Mouse (Mus musculus) left cerebral cortex, adult 8-10 months (tissue): ENCODE results near the gene Resp18. TPM values are rescaled to one million over a fixed set of nuclear protein-coding genes. Genes with fewer than 3 reads are reported as not detected.

Experiments
- DNase-seq, 2 experiments: peaks; one replicate each; pipeline ENCODE4 v3.0.0; 2022; ENCODE audit warnings: low spot score in 2 of 2
- total RNA-seq, 4 experiments: library from RNA; stranded (reverse); gene quantifications; 2 replicates each; pipeline ENCODE4 v1.2.4; 2022

Resp18 gene
- total RNA-seq = 100 to 1,000 TPM; 166 to 203 (median 173) TPM

DNA sequence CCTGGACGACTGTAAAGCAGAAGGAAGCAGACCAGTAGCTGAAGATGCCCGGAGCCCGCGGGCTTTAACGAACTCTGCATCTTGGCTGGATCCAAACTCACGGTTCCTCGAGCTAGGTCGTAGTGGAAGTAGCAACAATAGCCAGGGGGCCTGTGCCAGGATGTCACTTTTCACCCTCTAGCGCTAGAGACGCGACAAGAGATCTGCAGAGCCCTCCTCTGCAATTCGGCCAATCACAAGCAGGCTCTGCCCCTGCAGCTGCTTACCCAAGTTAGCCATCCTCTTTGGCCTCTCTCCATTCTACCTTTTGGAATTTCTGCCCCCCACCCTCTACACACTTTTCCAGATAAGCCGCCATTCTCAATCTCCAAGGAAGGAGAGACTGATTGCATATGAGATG is at the start of gene Resp18:
Resp18 (minus strand) TSS at position 188 of the 400 bp plus-strand sequence.
- no peak for DNase-seq

DNA sequence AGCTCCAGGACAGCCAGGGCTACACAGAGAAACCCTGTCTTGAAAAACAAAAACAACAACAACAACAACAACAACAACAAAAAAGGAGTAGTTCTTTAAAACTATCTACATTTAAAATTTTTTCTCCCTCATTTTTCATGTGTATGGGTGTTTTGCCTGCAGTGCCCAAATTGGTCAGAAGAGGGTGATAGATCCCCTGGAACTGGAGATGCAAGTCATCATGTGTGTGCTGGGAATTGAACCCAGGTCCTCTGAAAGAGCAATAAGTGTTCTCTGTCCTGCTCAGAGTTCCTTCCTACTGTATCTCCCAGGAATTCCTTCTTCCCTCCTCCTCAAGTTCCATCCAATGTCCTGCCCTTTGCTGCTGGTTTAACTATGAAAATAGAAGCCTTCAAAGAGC is 49.2 kb upstream of the Resp18 start:
- DNase-seq = no peak

DNA sequence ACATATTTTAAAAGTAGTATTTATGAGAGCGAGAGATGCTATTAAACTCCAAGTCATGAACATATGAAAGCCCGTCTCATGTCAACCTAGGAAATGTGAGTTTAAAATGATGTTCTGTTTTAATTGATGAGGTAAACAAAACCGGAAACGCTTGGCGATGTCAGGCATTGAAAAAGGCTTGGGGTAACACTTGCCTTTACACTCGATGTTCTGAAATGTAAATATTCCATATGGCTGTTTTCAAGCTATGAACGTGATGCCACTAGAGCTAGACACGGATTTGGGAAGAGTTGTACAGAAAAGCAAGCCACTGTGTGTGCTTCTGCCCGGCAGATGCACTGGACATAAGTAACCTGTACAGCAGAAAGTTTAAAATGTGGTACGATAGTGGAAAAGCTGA is 41.0 kb upstream of the Resp18 start:
- no peak for DNase-seq

DNA sequence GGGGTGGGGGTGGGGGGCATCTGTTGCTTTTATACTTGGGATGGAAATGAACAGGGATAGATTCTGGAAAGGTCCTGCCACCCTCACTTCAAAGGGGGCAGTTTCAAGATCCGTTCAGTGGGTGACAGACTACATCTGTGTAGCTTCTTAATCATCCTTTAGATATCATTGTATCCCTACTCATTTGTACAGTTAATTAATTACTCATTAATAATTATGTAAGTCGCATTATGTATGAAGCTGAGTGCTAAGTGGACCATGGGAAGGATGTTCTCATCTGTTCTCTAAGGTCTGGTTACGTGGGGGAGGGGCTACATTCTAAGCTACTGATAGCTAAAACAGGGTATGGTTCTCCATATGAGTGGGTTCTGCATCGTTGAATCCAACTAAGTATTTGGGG is 40.5 kb upstream of the Resp18 start:
- peak in 1 of 2 experiments; percentile 44 for DNase-seq

DNA sequence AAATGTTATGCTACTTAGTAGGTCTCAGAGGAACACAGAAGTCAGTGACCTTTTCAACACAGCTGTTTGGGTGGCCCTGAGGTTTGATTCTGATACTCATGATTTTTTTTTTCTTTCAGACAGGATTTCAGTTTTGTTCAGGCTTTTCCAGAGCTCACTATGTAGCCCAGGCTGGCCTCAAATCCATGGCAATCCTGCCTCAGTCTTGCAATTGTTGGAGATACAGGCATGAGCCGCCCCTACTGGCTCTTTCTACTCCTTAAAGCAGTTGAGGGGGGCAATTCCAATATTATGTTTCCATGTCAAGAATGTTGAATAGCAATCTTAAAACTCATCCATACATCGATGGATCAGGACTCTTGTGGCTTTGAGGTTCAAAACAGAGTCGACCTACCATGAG is 40.1 kb upstream of the Resp18 start:
- no peak for DNase-seq

DNA sequence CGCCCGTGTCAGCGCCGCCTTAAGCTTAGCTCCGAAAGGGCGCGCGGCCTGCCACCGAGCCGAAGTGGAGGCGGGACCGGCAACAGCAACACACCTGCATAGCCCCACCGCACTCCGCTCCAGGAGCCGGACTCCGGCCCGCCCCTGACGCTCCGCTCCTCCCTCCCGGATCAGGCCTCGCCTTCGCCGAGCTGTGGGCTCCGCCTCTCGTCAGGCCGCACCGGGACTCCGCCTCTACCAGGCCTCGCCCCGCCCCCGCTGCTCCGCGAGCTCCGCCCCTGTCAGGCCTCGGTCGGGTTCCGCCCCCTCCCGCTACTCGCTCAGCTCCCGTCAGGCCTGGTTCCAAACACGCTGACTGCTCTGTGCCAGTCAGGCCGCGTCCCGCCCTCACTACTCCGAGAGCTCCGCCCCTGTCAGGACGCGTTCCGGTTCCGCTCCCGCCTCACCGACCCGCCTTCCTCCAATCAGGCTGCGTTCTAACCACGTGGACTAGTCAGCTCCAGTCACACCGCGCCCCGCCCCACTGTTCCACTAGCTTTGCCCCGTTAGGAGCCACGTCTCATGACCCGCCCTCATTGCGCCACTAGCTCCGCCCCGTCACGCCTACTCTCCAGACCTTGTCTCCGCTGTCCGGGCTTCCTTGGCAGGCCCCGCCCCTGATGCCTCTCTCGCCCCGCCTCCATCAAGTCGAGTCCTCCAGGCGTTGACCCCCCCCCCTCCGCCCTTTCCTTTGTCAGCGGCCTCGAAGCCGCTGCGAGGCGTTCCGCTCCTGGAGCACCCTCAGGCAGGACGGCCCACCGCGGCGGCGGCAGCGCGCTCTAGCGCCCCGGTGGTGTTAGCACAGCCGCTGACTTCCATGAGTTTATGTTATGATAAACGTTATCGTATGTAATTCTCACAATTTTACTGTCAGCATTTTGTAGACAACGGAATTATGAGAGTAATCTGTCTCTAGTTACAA is 39.3 kb upstream of the Resp18 start, which contains the start of gene Dnpep:
Dnpep (minus strand) TSS at position 750 of the 961 bp plus-strand sequence.
- DNase-seq = peak; percentile 99 to 100

DNA sequence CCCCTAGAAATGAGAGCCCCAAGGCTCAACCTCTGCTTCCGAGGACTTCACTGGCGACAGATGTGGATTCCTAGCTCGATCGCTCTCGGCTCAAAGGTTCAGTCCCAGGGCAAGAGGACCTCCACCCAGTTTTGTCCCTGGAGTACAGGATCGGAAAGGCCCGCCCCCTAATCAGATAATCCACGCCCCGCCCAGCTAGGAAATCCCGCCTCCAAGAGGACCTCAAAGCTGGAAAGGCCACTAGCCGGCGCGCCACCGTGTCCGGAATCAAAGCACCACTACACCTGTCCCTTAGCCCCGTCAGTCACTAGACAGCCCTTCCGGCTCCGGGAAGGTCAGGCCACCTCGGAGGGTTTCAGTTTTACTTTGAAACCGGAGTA is 38.6 kb upstream of the Resp18 start:
- peak in 1 of 2 experiments; percentile 52 for DNase-seq

DNA sequence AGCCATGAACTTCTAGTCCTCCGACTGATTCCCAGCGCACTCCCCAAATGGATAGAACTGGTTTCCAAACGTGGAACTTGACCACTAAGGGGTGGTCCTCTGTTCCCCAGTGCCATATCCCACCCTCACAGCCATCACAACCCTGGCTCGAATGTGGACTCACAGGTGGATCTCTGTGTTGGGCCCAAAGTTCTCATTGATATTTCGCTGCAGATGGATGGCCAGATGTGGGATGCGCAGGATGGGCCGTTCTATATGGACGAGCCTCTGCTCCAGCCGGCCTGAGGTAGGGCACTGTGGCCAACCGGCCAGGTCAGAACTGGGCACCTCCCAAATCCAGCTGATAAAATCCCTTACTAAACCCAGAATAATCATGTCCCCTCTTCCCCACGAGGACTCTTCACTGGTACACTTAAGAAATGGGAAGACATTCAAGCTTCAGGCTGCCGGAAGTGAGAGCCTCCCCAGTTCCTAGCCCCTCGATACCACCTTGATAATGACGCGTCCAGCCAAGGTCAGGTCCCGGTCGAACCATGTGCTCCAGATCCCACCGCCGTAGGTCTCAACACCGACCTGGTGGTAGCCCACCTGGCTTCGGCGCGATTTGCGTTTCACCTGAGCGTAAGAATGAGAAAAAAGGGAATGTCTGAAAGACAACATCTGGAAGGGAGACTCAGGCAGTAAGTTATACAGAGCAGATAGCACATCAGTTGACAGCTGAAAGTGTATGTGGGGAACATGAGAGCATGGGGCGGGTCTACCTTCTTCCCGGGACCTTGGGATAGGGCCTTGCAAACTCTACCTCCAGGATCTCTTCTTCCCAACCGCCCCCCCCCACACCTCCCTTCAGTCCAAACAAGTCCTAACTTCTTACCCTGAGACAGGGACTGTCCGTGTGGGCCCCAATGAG is 37.5 kb upstream of the Resp18 start:
- DNase-seq = no peak

DNA sequence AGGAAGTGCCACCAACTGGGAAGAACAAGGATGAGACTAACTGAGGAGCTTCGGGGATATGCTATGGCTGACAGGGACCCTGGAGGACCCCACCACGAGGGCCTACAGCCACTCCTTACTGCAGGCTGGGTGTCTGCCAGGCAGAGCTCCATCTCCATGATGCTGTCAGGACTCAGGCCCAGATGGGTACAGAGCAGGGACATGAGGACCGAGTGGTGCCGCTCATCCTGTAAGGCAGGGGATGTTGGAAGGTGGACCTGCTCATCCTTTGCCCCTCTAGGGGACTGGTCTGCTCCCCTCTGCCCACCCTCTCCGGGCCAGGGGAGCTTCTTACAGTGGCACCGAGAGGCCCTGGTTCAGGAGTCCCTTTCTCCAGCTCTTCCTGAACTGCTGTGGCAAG is 36.8 kb upstream of the Resp18 start:
- no peak for DNase-seq

DNA sequence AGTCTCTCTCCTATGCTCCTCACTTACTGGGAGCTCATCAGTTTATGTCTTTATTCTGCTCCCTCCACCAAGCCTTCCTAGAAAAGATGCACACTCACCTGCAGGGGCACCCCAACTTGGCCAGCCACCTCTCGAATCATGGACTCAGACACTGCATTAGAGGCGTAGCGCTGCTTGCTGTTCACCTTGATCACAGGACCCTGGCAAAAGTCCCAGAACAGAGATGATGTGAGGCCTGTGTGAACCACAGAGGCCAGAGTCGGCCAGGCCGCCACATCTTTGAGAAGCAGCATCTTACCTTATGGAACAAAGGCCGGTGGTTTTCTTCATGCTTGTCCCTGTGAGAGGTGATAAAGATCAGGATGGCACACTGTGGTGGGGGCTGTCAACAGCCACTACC is 33.5 kb upstream of the Resp18 start:
- no peak for DNase-seq

DNA sequence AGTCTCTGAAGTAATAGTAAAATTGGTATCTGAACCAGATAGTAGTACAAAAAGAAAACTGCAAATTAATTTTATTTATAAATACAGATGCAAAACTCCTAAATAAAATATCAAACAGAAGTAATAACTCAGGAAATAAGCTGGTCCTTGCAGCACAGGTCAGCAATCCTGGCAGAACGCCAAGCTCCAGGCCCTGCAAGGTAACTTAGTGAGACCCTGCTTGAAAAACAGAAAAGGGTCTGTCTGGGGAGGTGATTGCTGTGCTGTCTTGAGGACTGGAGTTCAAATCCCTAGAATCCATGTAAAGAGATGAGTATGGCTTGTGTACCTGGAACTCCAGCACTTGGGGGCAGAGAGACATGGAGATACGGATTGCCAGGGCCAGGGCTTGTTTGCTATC is 26.4 kb upstream of the Resp18 start:
- DNase-seq = no peak

DNA sequence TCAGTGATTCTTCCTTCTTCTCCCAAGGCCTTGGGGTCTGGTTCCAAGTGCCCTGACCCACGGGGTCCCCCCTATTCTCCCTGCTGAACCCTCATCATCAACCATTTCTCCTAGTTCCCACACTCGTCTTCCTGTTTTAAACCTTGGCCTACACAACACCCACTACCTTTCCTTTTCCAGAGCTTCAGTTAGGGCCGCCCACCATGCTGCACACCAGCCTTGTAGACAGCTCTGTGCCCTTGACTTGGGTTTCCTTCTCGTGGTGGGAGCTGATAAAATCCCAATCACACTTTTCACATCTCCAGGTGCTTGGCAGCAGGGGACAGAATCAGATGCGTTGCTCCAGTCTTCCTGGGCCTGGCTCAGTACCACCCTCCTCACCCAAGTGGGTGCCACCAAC is 16.1 kb upstream of the Resp18 start:
- DNase-seq = peak in 1 of 2 experiments; percentile 59

DNA sequence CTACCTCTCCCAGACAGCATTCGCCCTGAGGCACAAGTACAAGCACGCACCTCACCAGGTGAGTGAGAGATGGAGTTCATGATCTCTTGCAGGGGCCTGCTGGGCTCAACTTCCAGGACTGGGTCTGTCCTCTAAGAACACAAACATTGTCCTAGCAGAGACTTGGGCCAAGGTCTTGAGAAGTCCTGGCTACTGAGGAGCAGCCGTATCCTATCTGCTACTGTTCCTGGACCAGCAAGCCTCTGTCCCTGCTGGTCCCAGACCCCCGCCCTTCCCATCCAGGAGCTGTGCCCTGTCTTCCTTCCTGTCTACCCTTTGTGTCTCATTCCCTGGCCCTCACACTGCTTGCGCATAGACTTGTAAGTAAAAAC is 15.1 kb upstream of the Resp18 start:
- DNase-seq = no peak

DNA sequence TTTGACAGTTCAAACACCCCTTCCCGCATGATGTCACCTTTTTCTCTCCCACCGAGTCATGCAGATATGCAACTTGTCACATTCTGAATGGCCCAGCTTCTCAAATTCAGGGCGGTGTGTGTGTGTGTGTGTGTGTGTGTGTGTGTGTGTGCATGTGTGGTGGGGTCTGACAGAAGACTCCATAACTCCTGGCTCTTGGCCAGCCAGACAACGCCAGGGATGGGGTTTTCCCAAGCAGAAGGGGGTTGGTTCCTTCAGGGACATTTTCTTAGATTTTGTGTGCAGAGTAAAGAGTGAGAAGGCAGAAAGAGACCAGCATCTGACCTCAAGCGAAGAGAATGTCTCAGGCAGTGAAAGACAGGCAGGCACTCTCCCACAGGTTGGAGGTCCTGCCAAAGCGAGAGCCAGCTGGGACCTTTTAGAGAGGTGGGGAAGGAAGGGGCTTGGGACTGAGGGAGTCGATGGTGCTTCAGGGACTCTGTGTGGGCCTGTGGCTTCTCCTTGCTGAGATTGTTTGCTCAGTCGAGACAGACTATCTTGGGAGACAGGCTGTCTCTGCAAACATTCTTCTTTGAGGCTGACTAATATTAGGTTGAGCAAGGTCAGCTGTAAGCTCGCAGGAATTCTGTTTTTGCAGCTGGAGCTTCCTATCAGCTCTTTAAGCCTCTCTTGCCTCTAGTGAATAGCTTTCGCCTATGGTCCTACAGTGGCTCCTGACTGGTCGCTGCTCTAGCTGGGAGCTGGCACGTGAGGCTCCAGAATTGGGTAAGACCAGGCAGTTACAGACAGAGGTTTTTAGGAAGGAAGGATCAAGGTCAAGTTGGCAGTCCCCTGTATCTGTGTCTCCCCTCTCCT is 14.5 kb upstream of the Resp18 start:
- DNase-seq = no peak

DNA sequence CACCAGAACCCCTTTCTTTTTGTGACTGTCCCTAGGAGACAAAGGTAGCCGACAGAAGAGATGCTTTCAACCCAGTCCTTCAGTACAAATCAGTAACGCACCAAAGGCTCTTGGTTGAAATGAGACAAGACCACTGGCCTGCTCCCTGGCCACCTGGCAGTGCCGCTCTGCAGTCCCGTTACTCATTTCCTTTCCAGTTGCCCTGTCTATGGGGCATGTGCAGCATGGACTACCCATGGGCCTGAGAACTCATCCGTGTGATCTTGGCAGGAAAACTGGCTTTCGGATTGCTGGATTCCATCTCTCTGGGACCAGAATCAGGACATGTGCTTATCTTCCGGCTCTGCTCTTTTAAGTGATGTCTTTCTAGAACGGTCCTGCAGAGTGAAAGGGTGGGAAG is 13.1 kb upstream of the Resp18 start:
- no peak for DNase-seq

DNA sequence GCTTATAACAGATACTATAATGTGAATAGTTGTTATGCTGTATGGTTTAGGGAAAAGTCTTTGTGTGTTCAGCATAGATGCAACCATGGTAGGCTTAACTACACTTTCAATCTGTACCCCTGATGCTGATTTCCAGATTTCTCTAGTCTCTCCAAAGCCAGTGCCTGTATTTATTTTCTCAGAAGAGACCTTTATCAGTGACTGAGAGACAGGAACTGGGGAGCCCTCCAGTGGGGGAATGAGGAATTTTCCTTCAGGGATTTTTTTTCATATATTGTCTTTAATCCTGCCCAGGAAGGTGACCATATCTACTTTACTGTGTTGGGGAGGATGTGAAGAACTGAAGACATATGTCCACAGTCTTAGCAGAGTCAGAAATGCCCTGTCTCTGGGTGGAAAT is 12.4 kb upstream of the Resp18 start:
- DNase-seq = no peak

DNA sequence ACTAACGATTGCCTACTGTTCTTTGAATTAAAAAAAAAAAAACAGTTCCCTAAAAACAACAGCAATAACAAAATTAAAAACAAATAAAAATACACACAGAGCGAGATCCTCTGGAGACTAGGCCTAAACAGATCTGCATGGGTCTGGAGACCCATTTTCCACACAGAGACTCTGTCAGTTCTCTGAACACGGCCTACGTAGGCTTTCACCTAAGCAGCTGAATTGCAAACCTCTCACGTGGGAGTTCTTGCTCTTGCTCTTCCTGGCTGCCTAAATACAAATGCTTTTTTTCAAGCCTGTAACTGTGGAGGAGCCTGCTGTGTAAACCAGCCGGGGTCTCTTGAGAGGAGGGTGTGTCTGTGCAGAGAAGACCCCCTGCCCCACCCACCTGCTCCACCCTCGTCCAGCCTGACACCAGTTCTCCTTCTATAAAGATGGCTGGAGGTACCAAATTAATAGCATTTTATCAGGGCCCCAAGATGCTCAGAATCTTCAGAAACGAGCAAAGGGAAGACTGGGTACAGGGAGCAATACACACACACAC is 11.7 kb upstream of the Resp18 start:
- DNase-seq = no peak

DNA sequence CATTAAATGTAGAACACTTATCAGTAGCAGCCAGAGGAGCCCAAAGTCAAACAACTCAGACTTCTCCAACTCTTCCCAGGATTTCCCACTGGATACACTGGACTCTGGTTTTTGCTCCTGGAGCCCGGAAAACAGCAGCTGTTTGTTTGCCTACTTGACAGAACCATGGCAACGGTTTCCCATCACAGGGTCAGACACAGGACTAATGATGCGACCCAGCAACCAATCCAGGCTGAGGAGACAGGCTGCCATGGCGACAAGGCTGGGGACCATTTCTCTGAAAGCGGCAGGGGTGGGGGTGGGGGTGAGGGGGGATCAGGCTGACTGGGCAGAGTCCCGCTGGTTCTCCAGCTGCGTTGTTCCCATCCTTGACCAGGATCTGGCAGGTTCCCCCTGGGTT is 11.2 kb upstream of the Resp18 start:
- DNase-seq = no peak

DNA sequence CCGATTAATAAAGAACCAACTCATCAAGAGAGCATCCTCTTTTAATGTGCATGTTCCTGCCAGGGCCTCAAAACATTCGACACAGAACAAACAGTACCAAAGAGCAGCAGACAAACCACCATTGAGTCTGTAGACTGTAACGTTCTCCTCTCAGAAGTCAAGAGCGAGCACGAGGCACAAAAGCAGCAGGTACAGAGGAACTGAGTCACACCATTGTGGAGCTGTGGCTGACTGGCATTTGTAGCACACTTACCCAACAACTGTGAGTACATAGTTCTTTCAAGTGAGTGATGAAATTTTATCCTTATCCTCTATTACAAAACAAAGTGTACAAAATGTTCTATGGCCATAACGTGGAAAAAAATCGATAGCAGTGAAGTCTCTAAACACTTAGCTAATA is 6.7 kb upstream of the Resp18 start:
- DNase-seq = no peak

DNA sequence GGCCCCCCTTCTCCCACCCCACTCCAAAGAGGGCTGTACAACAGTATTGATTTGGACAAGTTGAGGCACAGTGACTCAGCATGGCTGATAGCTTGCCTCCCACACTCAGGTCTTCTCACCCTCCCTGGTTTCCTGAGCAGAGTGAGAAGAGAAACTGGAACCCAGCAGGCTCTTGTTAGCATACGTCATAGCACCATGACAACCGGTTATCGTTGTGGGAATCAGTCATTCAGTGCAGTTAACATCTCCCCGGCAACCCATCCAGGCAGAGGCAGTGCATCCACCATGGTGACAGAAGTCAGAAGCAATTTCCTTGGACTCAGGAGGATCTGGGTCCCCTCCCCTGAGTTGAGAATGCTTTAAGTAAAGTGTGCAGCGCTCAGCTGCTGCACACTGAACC is 4.8 kb upstream of the Resp18 start:
- peak in 1 of 2 experiments; percentile 34 for DNase-seq
